Mouse (Mus musculus) cortical plate, adult 2 months (tissue): ENCODE measurements at regions not wholly inside any gene's neighbourhood (a gene's known extent, or its start where the extent isn't known, plus 50 kb on each side); places are given as distances from the start of the nearest gene placed in this dataset.

ENCODE experiments used
- H3K27ac ChIP-seq: fragments of 200-500 bp; 2 replicates; pipeline ENCODE4 v1.5.1; 2012; ENCODE audit warnings: low read length, control low read depth, inconsistent platforms; ENCODE audit not compliant: insufficient read depth
- H3K4me1 ChIP-seq: fragments of 200-500 bp; 2 replicates; pipeline ENCODE4 v1.6.1; 2011; ENCODE audit warnings: low read length; ENCODE audit not compliant: control insufficient read depth, insufficient read depth
- H3K4me3 ChIP-seq: fragments of 200-500 bp; 2 replicates; pipeline ENCODE4 v1.5.1; 2011; ENCODE audit warnings: mild to moderate bottlenecking, low read length, control low read depth; ENCODE audit not compliant: insufficient read depth
- CTCF ChIP-seq: fragments of 200-500 bp; IDR thresholded peaks from 2 replicates; pipeline ENCODE4 v1.5.1; 2011; ENCODE audit warnings: mild to moderate bottlenecking, control low read depth, low read length; ENCODE audit not compliant: insufficient read depth; ENCODE audit errors: extremely low read depth
- POLR2A ChIP-seq: fragments of 200-500 bp; IDR thresholded peaks from 2 replicates; pipeline ENCODE4 v1.6.1; 2011; ENCODE audit warnings: mild to moderate bottlenecking, low read length, control low read depth; ENCODE audit not compliant: insufficient read depth; ENCODE audit errors: extremely low read depth

DNA sequence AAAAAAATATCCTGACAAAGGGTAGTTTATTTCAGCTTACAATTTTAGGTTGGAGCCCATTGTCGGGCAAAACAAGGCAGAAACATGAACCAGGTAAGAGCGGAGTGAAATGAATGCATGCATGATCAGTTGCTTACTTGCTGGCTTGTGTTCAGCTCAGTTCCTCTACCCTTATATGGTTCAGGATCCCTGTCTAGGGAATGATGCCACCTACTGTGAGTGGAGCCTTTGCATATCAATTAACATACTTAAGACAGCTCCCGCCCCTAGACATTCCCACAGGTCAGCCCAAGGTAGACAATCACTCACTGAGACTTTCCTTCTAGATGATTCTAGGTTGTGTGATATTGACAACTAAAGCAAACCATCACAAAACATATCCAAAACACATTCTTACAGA, 50.2 kb upstream of the Nckap5 start:
- no peaks in the 10 kb centered on the region for H3K4me1 ChIP-seq
- no peak overlapping the region for H3K4me3 ChIP-seq
- TF ChIP-seq CTCF = no peak
- no peak for TF ChIP-seq POLR2A
- H3K27ac ChIP-seq = no peak overlapping the region
